Mouse (Mus musculus) megakaryocyte, adult 5-6 weeks (primary cell): ENCODE results near the gene Astn2. TPM values are rescaled to one million over a fixed set of nuclear protein-coding genes. Genes with fewer than 3 reads are reported as not detected.

Experiments used
- ATAC-seq: 2 replicates; pipeline ENCODE4 v1.8.0; 2016; ENCODE audit warnings: mild to moderate bottlenecking, inconsistent platforms; ENCODE audit not compliant: poor library complexity, severe bottlenecking
- total RNA-seq, 2 experiments: library from RNA; stranded (forward) in 1 of 2; stranded (reverse) in 1 of 2; fragments of 153-499, 151-499 nt in 1 of 2; fragments of 221-1000, 200-1000 nt in 1 of 2; gene quantifications; 2 replicates each; pipeline versions ENCODE4 v1.2.3 to v1.2.4; 2015 to 2017

The Astn2 gene
- 0.09 TPM in 1 of 2 replicates, not detected in the other for total RNA-seq (2015)
- total RNA-seq (2017): not detected in 2 replicates

DNA sequence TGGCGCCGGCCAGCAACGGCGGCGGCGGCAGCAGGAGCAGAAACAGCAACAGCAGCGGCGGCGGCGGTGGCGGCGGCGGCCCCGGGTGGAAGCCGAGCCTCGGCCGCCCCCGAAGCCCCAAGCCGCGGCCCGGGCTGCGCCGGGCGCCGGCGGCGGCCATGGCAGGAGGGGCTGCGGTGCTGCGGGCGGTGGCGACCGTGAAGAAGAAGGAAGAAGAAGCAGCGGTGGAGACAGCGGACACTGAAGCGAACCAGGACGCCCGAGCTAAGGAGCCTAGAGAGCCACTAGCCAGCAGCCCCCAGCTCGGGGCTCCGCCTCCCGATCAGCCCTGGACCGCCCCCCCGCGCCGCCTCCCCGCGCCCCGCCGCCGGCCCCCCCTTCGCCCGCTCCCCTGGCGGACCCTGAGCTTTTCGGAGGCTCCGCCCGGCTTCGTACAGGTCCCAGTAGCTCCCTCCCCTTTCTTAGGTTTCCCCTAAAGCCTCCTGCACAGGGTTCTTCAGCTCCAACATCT, at the start of gene Astn2:
Astn2 (minus strand) TSS at position 411 of the 511 bp plus-strand sequence.
- ATAC-seq: no peak

DNA sequence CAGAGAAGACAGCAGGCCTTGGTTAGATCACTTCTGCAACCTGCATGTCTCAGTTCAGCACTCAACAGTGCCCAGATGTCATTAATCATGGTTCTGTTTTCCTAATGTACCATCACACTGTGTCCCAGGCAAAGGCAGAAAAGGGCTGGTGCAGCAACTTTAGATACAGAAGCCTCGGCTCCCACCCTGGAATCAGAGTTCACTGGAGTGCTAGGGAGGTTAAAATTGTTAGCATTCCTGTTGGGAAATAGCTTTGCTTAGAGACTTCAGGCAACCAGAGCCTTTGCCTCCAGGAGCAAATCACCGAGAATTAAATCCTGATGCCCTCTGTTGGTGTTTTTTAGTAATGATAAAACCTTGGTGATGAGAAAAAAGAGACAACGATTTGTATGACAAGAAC, 45.7 kb upstream of the Astn2 start:
- no peak for ATAC-seq

- ATAC-seq: no peak
These were observed 26.8 kb upstream of the Astn2 start for GRCm38 (mm10) chr4:66431256-66431655.

DNA sequence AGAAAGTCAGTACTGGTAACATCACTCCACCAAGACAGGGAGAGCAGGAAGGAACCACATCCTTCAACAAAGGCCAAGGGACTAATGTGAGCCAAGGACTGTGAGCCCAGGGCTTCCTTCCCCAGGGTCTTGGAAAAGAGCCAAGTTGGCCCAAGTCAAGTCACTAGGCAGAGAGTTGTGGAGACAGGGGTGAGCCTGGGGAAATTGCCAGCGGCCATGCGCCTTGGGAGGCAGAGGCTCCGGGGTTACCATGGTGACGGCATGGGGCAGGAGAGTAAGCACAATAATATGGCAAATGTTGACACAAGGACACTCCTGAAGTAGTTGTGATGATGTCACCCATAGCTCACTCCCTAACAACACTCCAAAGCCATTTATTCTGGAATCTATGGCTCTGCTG, 21.4 kb upstream of the Astn2 start:
- no peak for ATAC-seq

- ATAC-seq: no peak
These were observed 10.4 kb upstream of the Astn2 start for GRCm38 (mm10) chr4:66414778-66415177.

- no peak for ATAC-seq
These were observed 675 bp upstream of the Astn2 start for GRCm38 (mm10) chr4:66405086-66405485.

- ATAC-seq: no peak
These were observed 657 bp downstream of the Astn2 start for GRCm38 (mm10) chr4:66403708-66404200.

DNA sequence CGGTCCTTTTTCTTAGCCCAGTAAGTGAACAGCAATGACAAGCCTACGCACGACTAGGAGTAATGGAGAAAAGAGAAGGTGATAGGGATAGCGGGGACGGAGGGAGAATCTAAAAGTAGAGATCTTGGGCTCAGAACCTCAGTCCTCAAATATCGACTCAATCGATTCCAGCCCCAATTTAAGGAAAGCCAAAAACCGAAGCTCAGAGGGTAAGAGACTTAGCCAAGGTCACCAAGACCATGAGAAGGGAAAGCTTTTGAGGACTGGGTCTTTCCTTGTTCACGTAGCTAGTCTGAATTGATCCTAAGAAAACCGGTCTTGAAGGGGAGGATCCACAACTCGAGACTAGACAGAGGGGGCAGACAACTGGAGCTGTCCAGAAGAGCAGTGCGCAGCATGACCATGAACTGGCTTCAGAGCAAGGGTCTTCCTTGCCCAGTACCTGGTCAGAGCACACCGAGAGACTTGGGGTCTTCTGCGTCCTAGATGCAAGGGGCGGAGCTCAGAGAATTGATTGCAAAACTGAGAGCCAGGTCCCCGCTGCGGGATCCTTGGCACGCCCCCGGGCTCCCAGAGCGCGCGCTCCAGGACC, 1.2 kb downstream of the Astn2 start:
- no peak for ATAC-seq

DNA sequence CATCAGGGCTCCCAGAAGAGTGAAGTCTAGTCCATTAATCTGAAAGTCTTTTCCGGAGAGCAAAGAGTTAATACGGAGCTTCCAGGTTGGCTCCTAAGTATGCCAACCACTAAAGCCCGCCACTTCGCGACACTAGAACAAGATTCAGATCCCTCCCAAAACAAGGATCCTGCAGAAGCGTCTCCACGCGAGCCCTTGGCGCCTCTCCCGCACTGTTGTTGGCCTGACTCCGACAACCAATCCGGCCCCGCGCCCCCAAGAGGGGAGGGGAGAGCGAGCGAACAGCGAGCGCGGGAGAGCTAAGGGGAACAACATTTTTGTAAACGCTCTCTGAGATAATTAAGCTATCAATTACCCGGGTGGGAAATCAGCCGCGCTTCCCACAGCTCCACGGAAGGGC, 1.8 kb downstream of the Astn2 start:
- no peak for ATAC-seq

- ATAC-seq: no peak
These were observed 3.2 kb downstream of the Astn2 start for GRCm38 (mm10) chr4:66401186-66401681.

DNA sequence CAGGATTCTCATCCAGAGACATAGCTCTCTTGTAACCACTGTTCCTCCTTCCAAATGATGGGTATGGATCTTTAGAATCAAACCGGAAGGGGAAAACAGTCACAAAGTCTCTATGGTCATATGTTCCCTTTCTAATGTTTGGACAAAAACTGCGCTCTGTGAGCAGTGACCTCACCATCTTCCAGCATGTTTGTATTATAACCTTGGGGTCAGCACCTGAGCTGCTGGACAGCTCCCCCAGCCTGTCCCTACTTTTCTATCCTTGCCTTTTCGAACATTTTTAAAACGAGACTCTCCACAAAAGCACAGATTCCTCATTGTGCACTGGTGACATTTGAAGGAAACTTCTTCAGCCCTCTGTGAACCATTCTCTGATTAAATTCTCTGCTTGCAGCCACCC, 5.3 kb downstream of the Astn2 start:
- no peak for ATAC-seq

DNA sequence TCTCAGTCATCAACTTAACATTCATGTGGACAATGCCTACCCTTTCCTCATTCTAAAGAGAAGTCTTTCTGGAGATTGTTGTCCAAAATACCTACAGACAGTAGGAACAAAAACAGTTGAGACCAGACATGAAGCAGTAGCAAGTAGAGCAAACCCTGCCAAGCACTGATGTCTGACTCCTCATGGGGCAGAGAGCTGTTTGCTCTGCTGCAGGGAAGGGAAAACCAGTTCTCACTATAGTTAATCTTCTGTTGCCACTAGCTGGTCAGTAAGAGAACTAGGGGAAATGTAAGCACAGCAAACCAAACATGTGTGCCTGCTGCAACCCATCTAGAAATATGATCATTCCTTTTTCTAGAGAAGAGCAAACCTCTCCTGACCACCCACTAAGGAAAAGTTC, 7.2 kb downstream of the Astn2 start:
- no peak for ATAC-seq

DNA sequence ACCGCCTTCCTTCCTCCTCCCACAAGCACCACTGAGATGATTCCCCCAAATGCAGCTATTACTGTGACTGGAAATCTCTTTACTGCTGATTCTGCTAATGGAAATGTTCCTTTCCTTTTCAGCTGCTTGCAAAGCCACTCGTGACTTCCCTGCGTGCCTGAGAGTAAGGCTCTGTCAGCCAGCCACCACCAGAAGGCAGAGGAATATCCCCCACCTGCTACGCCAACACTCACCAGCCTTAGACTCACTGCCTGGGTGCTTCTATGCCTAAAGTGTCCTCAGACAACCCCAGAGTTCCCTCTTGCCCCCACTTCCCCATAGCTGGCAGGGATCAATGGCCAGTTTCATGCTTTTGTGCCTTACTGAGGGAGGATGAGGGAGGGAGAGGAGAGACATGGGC, 11.1 kb downstream of the Astn2 start:
- no peak for ATAC-seq

- no peak for ATAC-seq
These were observed 13.9 kb downstream of the Astn2 start for GRCm38 (mm10) chr4:66390480-66390879.

DNA sequence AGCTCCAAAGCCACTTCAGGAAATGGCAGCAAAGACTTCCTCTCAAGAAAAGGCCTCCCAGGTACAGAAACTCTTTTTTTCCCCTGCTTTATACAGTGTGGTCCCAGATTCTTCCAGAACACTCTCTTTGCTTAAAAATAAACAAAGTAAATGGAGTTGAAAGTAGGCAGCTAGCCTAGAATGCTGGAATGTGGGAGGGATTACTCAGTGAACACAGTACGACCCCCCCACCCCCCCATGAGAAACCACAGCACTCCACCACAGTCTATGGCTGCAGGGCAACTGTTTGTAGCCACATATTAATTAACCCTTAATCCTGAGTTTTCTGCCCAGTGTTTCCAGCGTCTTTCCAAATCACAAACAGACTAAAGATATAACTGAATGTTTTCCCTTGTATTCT, 25.8 kb downstream of the Astn2 start:
- ATAC-seq: no peak

DNA sequence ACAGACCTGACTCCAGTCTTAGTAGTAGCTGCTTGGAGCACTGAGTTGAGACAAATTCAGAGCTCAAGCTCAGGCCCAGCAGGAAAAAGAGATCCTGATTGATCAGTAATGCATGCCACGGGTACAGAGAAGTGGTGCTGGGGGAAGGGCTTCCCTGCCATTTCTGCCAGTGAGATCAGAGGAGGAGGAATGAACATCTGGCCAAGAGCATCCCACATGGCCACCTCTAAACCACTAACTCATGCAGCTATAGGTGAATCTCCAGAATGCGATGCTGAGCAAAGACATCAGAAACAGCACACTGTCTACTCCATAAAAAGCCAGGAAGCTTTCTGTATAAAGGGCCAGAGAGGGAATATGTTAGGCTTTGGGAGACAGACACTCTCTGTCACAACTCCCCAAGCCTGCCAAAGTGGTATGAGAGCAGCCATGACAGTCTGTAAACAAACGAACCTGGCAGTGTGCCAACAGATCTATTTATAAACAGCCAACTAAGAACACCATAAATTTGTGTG, 33.8 kb downstream of the Astn2 start:
- no peak for ATAC-seq

DNA sequence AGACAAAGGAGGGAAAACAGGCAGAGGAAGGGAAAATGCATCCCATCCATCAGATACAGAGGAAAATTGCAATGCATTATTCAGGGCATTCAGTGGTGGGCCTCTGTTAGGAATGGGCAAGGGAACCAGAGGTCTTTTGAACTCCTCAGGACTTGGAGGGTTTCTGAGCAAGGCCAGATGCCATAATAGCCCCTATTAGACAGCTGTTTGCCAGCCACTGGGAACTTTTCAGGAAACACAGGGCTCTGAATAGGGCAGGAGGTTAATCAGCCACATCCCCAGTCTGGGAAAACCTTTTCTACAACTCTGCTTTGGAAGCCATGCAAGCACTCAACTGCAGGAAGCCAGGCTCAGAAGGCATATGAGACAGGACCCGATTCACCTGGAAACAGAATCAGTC, 38.9 kb downstream of the Astn2 start:
- no peak for ATAC-seq

- ATAC-seq: no peak
These were observed 59.8 kb downstream of the Astn2 start for GRCm38 (mm10) chr4:66344632-66345031.

DNA sequence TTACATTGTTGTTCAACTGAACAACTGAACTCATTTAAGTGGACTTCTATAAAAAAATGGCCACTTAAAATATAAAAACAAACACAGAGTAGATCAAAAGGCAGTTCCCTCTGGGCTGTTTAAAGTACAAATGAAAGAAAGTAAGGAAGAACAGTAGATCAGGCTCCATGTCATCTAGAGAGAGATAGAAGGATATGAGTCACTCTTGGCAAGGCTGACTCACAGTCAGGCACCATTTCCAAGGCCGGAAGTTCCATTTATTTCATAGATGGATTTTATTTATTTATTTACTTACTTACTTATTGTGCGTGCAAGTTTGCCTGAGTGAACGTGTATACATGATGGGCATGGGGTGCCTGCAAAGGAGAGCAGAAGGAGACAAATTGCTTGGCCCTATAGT, 67.0 kb downstream of the Astn2 start:
- no peak for ATAC-seq

DNA sequence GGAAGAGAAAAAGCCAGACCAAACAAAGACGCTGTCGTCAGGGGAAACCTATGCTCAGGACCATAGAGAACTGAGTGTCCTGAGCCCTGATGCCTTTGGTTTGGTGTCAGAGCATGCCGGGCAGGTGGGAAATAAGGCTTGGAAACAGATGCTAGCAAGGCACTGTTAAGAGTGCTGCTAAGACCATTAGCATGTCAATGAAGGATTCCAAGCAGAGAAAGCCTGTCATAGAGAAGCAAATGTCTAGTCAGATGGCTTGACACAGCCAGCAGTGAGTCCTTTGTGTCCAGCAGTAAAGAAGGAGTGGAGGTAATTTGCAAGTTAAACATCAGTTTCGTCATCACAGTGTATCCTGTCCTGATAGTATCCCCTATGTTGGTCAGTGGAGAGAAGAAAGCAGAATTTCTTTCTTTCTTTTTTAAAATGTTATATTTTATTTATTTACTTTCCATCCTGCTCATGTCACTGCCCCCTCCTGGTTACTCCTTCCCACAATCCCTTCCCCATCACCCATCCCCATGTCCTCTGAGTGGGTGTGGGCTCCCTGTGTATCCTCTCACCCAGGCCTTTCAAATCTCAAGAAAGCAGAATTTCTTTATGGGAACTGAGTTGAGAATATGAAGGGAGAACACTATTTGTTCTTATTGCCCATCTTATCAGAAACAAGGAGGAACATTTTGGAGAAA, 73.7 kb downstream of the Astn2 start:
- ATAC-seq: no peak

DNA sequence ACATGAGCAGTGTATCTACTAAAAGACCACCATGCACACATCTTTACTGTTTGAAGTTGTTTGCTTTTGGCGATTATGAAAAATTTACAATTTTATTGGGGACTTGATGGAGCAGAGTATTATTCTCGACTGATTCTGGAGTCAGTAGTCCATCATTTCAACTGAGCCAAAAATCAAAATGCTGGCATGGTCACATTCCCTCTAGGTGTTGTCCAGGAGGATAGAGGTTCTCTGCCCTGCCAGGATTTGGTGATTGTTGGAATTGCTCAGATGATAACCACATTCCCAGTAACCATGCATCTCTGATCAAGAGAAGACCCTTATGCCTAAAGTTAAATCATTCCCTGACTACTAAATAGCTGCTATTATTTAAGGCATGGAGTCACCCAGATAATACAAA, 83.4 kb downstream of the Astn2 start:
- no peak for ATAC-seq
